Mouse (Mus musculus) bone marrow, adult 2 months (tissue): Measurements from ENCODE around the gene Cage1. TPM values are rescaled to one million over a fixed set of nuclear protein-coding genes. Genes with fewer than 3 reads are reported as not detected.
A peak's percentile ranks its signal among the peaks of the same experiment; 100 is the strongest.

Experiments used
- H3K27ac ChIP-seq: fragments of 200-500 bp; 2 replicates; pipeline ENCODE4 v1.5.1; 2012; ENCODE audit warnings: low read depth, mild to moderate bottlenecking, control low read depth, inconsistent platforms, low read length; ENCODE audit not compliant: control insufficient read depth, poor library complexity, insufficient read depth
- H3K4me1 ChIP-seq: fragments of 200-500 bp; 2 replicates; pipeline ENCODE4 v1.6.1; 2011; ENCODE audit warnings: low read length; ENCODE audit not compliant: control insufficient read depth, insufficient read depth
- H3K4me3 ChIP-seq: fragments of 200-500 bp; replicated peaks from 2 replicates; pipeline ENCODE3; 2011; ENCODE audit warnings: mild to moderate bottlenecking, low read depth, low read length, control low read depth; ENCODE audit not compliant: control insufficient read depth
- CTCF ChIP-seq: fragments of 200-500 bp; IDR thresholded peaks from 2 replicates; pipeline ENCODE4 v1.5.1; 2011; ENCODE audit warnings: low read length, control low read depth; ENCODE audit not compliant: control insufficient read depth, insufficient read depth
- POLR2A ChIP-seq: fragments of 200-500 bp; IDR thresholded peaks from 2 replicates; pipeline ENCODE4 v1.6.1; 2011; ENCODE audit warnings: low read depth, mild to moderate bottlenecking, control low read depth, low read length, borderline replicate concordance; ENCODE audit not compliant: control insufficient read depth
- WGBS: fragments of 180-500 bp; shearing (Covaris S2); methylation state at CpG from one replicate; pipeline ENCODE4 v1.1.7; 2018; 5-methylcytosine and 5-hydroxymethylcytosine counted together
- polyA plus RNA-seq: library from polyadenylated mRNA; stranded (reverse); fragments of >200 nt; gene quantifications from 2 replicates; pipeline ENCODE4 v1.2.4, GENCODE M21; 2011; ENCODE audit warnings: low replicate concordance; ENCODE audit not compliant: missing spikeins, insufficient read depth, insufficient read length

Gene Cage1
- polyA plus RNA-seq, 1 experiment: 0.70 TPM

GRCm38 (mm10) chr13:37979506-37979905, 57.4 kb downstream of the Cage1 start:
- WGBS: 94% methylated on average over 12 of the region's 12 CpGs
- TF ChIP-seq POLR2A (no peak), CTCF (no peak)
- no peak overlapping the region for H3K4me3 ChIP-seq

GRCm38 (mm10) chr13:37974731-37975130, 62.1 kb downstream of the Cage1 start:
- TF ChIP-seq POLR2A (no peak), CTCF (no peak)

More at GRCm38 (mm10) chr13:37979506-37979905, 57.4 kb downstream of the Cage1 start:
- Histone ChIP-seq H3K27ac (no peak overlapping the region), H3K4me1 (no peaks in the 10 kb centered on the region)

DNA sequence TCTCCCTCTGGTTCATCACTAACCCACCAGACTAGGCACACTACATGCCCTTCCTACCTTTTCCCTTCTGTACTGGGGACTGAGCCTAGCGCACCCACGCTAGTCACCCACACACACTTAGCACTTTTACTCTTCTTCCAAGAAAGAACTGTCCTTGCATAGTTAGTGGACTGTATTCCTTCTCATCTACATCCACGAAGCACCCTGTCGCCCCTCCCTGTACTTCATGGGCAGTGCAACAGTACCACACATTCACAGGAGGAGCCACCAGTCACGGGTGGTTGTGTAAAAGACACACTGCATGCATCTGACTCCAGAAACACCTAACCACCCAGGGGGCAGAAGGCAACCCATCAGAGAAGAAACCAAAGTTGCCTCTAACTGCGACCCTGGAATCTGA, 62.8 kb downstream of the Cage1 start:
- no peaks in the 10 kb centered on the region for H3K4me1 ChIP-seq
- H3K27ac ChIP-seq: no peak overlapping the region
- no peak overlapping the region for H3K4me3 ChIP-seq
- TF ChIP-seq POLR2A (no peak), CTCF (no peak)
- WGBS: 87% methylated on average over 6 of the region's 6 CpGs

More at GRCm38 (mm10) chr13:37974731-37975130, 62.1 kb downstream of the Cage1 start:
- H3K4me3 ChIP-seq: no peak overlapping the region
- 90% methylated on average over 5 of the region's 5 CpGs for WGBS
- no peak overlapping the region for H3K27ac ChIP-seq
- no peaks in the 10 kb centered on the region for H3K4me1 ChIP-seq

DNA sequence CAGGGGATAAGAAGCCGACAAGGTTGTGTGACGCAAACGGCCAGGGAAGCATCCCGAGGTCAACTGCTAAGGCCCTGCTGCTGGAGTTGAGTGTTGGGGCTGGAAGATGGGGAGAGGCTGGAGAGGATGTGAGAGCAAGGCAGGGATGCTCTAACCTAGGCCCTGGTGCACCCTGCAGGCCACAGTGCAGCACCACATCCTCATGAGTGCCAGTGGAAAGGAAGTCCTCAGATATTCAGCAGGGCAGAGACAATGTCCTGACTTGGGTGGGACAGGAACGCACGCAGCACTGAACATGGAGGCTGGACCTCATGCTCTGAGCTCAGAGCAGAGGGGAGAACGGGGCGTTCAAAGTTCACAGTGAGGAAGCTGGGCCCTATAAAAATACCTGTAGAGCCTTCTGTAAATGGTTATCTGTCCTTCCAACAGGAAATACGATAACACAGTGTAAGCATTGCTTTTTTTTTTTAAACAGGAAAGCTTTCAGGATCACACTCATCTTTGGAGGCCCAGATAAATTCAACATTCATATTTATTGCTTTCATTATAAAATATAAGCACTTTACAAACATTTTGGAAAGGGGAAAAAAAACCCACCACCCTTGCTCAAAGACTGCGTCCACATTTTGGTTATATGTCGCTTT, 65.9 kb downstream of the Cage1 start:
- TF ChIP-seq POLR2A: no peak
- TF ChIP-seq CTCF: no peak; the same call in 1 of the 2 replicates
- H3K4me1 ChIP-seq: peaks cover 2% of the 10 kb centered on the region; the same call in 1 of the 2 replicates
- 81% methylated on average over 11 of the region's 11 CpGs for WGBS
- no peak overlapping the region for H3K27ac ChIP-seq
- H3K4me3 ChIP-seq: no peak overlapping the region

DNA sequence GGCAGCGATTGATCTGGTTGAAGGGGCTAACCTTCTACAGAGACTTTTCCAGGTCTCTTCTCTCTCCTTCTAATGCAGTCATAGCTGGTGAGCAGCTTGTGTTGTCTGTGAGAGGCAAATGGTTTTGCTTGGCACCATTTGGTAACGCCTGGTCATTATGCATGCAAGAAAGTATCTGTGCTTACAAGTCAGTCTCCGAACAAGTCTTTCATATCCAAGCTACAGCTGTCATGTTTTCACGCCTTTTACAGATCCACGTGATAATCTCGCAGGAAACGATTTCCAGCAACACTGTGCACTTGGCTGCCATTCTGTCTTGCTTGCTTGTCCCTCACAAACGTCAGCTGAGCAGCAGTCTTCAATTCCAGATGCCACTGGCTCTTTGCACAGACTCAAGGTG, 66.9 kb downstream of the Cage1 start:
- Histone ChIP-seq H3K27ac (no peak overlapping the region), H3K4me3 (no peak overlapping the region), H3K4me1 (peaks cover 3% of the 10 kb centered on the region; the same call in 1 of the 2 replicates)
- TF ChIP-seq CTCF (no peak), POLR2A (no peak)
- 83% methylated on average over 8 of the region's 8 CpGs for WGBS

DNA sequence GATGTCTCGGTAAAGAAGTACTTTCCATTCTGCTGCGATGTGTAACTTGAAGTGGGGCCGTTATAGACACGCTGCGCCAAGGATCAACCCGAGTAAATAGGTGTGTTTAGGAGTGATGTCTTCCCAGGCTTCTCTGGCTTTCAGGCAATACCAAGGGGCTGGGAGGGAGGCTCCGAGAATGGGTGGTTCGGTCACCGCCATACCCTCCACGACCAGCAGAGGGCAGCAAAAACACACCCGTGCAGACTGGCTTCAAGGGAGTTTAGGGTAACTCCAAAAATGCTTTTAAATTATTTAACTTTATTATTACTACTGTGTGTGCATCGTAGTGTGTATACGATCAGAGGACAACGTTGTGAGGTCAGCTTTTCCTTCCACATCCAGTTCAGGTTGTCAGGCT, 67.5 kb downstream of the Cage1 start:
- TF ChIP-seq CTCF: peak; percentile 95
- TF ChIP-seq POLR2A: no peak
- WGBS: 8% methylated on average over 14 of the region's 14 CpGs
- Histone ChIP-seq H3K27ac (no peak overlapping the region), H3K4me3 (no peak overlapping the region), H3K4me1 (peaks cover 3% of the 10 kb centered on the region; the same call in 1 of the 2 replicates)

GRCm38 (mm10) chr13:37967565-37967964, 69.3 kb downstream of the Cage1 start:
- H3K4me1 ChIP-seq: peaks cover 8% of the 10 kb centered on the region
- no peak overlapping the region for H3K4me3 ChIP-seq
- WGBS: 73% methylated on average over 10 of the region's 10 CpGs
- TF ChIP-seq POLR2A (no peak), CTCF (no peak)
- no peak overlapping the region for H3K27ac ChIP-seq

- TF ChIP-seq POLR2A: no peak
- no peak overlapping the region for H3K4me3 ChIP-seq
- peaks cover 8% of the 10 kb centered on the region for H3K4me1 ChIP-seq
- WGBS: 86% methylated on average over 12 of the region's 12 CpGs
- H3K27ac ChIP-seq: no peak overlapping the region
These were observed 69.8 kb downstream of the Cage1 start for GRCm38 (mm10) chr13:37967052-37967437.
